Mouse (Mus musculus) liver, postnatal 0 days (tissue): Measurements from ENCODE around the gene Calm1. TPM values are rescaled to one million over a fixed set of nuclear protein-coding genes. Genes with fewer than 3 reads are reported as not detected.

Source experiments
- ATAC-seq: fragments of 200-750 bp; cut with Nextera tagmentation; 2 replicates; pipeline ENCODE4 v1.8.0; 2017; ENCODE audit warnings: mild to moderate bottlenecking, moderate library complexity
- DNase-seq: peaks from one replicate; pipeline ENCODE4 v3.0.0-alpha.2; 2016
- H3K27ac ChIP-seq: fragments of 300-500 bp; sonication (generic); 2 replicates; pipeline ENCODE4 v1.5.1; 2014; ENCODE audit warnings: antibody characterized with exemption, moderate library complexity, mild to moderate bottlenecking, low read depth
- H3K27me3 ChIP-seq: fragments of 300-500 bp; sonication (generic); 2 replicates; pipeline ENCODE4 v1.6.1; 2014; ENCODE audit warnings: low read length, control low read depth, mixed read lengths; ENCODE audit not compliant: insufficient read depth
- H3K36me3 ChIP-seq: fragments of 300-500 bp; sonication (generic); replicated peaks from 2 replicates; pipeline ENCODE4 v1.6.1; 2014; ENCODE audit warnings: mild to moderate bottlenecking, control low read depth, low read length, moderate library complexity, mixed read lengths; ENCODE audit not compliant: insufficient read depth
- H3K4me1 ChIP-seq: fragments of 300-500 bp; sonication (generic); 2 replicates; pipeline ENCODE4 v1.6.1; 2014; ENCODE audit warnings: antibody characterized with exemption, mild to moderate bottlenecking, control low read depth; ENCODE audit not compliant: insufficient read depth
- H3K4me2 ChIP-seq: fragments of 300-500 bp; sonication (generic); 2 replicates; pipeline ENCODE4 v1.6.1; 2014; ENCODE audit warnings: low read depth, mild to moderate bottlenecking, low read length, moderate library complexity, mixed read lengths
- H3K4me3 ChIP-seq: fragments of 300-500 bp; sonication (generic); 2 replicates; pipeline ENCODE4 v1.5.1; 2014; ENCODE audit warnings: low read depth, low read length
- H3K9ac ChIP-seq: fragments of 300-500 bp; sonication (generic); replicated peaks from 2 replicates; pipeline ENCODE4 v1.6.1; 2014; ENCODE audit warnings: mild to moderate bottlenecking, moderate library complexity
- H3K9me3 ChIP-seq: fragments of 300-500 bp; sonication (generic); 2 replicates; pipeline ENCODE4 v1.6.1; 2016; ENCODE audit warnings: mild to moderate bottlenecking, control low read depth, low read length, mixed read lengths
- CTCF ChIP-seq: sonication (generic); IDR thresholded peaks from 2 replicates; pipeline ENCODE4 v1.5.1; 2016; ENCODE audit warnings: antibody characterized with exemption, low read depth
- EP300 ChIP-seq: IDR thresholded peaks from 2 replicates; pipeline ENCODE4 v1.6.1; 2016; ENCODE audit warnings: antibody characterized with exemption, low read depth, mild to moderate bottlenecking
- WGBS: fragments of 180-500 bp; shearing (Covaris S2); extraction: QIAGEN DNeasy Blood & Tissue Kit; methylation state at CpG from one replicate; pipeline ENCODE4 v1.1.7; 2014; ENCODE audit not compliant: insufficient replicate concordance; 5-methylcytosine and 5-hydroxymethylcytosine counted together
- polyA plus RNA-seq: library from polyadenylated mRNA; unstranded; fragments of >200 nt; fragmentation: Nextera tagmentation; extraction: Ambion mirVana; gene quantifications from 2 replicates; pipeline ENCODE4 v1.2.1, GENCODE M21; 2015

The Calm1 gene
- polyA plus RNA-seq, 1 experiment from 2014 or later: 482 TPM

GRCm38 (mm10) chr12:100225196-100225595, 26.0 kb downstream of the Calm1 start:
- Histone ChIP-seq H3K27me3 (no peaks in the 10 kb centered on the region; the same call in 1 of the 2 replicates), H3K4me2 (no peak overlapping the region), H3K9me3 (no peaks in the 10 kb centered on the region), H3K9ac (no peak overlapping the region), H3K27ac (no peak overlapping the region), H3K4me3 (no peak overlapping the region), H3K4me1 (no peaks in the 10 kb centered on the region), H3K36me3 (no peaks in the 10 kb centered on the region)
- DNase-seq: no peak
- 53% methylated on average over 4 of the region's 4 CpGs for WGBS
- no peak for TF ChIP-seq EP300
- no peak for ATAC-seq

DNA sequence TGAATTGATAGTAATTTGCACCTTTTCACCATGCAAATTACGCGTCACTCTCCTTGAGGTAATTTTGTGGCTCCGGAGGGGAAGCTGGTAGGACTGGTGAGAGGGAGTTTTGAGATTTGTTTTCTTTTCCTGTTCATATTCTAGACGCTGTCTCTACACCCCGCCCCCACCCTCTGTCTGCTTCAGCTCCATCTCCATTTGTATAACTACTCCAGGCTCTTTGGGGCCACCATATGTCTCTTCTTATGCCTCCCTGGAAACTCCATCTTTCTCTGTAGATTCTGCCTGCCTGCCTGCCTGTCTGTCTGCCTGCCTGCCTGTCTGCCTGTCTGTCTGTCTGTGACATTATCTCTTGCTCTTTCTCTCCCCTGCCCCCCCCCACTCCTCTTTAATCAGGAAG, 26.8 kb downstream of the Calm1 start:
- no peaks in the 10 kb centered on the region for H3K36me3 ChIP-seq
- H3K9me3 ChIP-seq: no peaks in the 10 kb centered on the region
- TF ChIP-seq EP300 (no peak), CTCF (no peak)
- ATAC-seq (no peak), DNase-seq (no peak)
- WGBS: 51% methylated on average over 5 of the region's 5 CpGs
- H3K4me2 ChIP-seq: no peak overlapping the region
- no peak overlapping the region for H3K9ac ChIP-seq
- no peaks in the 10 kb centered on the region for H3K27me3 ChIP-seq
- no peak overlapping the region for H3K4me3 ChIP-seq
- H3K27ac ChIP-seq: no peak overlapping the region
- H3K4me1 ChIP-seq: no peaks in the 10 kb centered on the region

- Histone ChIP-seq H3K27me3 (no peaks in the 10 kb centered on the region), H3K27ac (no peak overlapping the region), H3K4me1 (no peaks in the 10 kb centered on the region), H3K9ac (no peak overlapping the region), H3K9me3 (no peaks in the 10 kb centered on the region), H3K36me3 (no peaks in the 10 kb centered on the region), H3K4me2 (no peak overlapping the region), H3K4me3 (no peak overlapping the region)
- DNase-seq (no peak), ATAC-seq (no peak)
- TF ChIP-seq CTCF (no peak), EP300 (no peak)
- 73% methylated on average over 8 of the region's 8 CpGs for WGBS
Measured at GRCm38 (mm10) chr12:100226621-100227020, 27.4 kb downstream of the Calm1 start.

DNA sequence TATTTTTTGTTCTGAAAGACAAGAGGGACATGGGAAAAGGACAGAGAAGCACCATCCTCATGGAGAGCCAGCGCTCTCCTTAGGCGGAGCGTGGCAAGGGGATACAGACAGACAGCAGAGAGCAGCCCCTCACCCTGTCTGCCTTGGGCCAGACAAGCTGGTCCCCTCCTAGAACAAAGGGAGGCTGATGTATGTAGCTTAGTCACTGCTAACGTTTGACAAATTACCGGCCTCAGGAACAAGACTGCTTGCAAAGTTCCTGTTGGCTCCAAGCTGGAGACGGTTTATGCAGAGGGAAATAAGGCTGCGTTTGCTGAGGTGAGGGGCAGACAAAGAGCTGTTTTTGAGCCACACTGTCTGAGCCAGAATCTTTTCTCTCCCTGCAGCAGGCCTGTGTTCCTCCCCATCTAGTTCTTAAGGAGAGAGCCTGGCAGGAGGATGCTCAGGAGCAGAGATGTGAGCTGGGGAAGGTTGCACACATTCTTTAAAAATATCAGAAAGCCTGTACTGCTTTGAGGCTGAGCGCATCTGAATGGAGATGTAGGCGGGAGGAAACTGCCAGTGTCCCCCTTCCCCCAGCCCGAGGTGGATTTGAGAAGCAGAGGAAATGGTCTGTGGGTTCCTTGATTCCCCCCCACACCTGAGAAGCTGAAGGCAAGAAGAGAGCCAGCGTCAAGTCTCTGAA, 28.9 kb downstream of the Calm1 start:
- H3K36me3 ChIP-seq: no peaks in the 10 kb centered on the region
- TF ChIP-seq CTCF (no peak), EP300 (no peak)
- no peak overlapping the region for H3K4me2 ChIP-seq
- ATAC-seq: no peak
- H3K9me3 ChIP-seq: no peaks in the 10 kb centered on the region
- H3K27ac ChIP-seq: no peak overlapping the region
- no peak overlapping the region for H3K4me3 ChIP-seq
- no peak overlapping the region for H3K9ac ChIP-seq
- DNase-seq: no peak
- H3K4me1 ChIP-seq: no peaks in the 10 kb centered on the region
- H3K27me3 ChIP-seq: no peaks in the 10 kb centered on the region
- WGBS: 44% methylated on average over 11 of the region's 11 CpGs

GRCm38 (mm10) chr12:100234201-100234600, 35.0 kb downstream of the Calm1 start:
- H3K4me3 ChIP-seq: no peak overlapping the region
- no peak overlapping the region for H3K9ac ChIP-seq
- H3K36me3 ChIP-seq: no peaks in the 10 kb centered on the region
- H3K9me3 ChIP-seq: no peaks in the 10 kb centered on the region
- H3K27me3 ChIP-seq: no peaks in the 10 kb centered on the region
- H3K27ac ChIP-seq: no peak overlapping the region
- TF ChIP-seq EP300 (no peak), CTCF (no peak)
- 72% methylated on average over 5 of the region's 5 CpGs for WGBS
- DNase-seq (no peak), ATAC-seq (no peak)
- no peaks in the 10 kb centered on the region for H3K4me1 ChIP-seq
- no peak overlapping the region for H3K4me2 ChIP-seq

GRCm38 (mm10) chr12:100234919-100235318, 35.7 kb downstream of the Calm1 start:
- Histone ChIP-seq H3K4me2 (no peak overlapping the region), H3K9ac (no peak overlapping the region), H3K36me3 (no peaks in the 10 kb centered on the region), H3K9me3 (no peaks in the 10 kb centered on the region), H3K4me3 (no peak overlapping the region), H3K4me1 (no peaks in the 10 kb centered on the region), H3K27me3 (no peaks in the 10 kb centered on the region), H3K27ac (no peak overlapping the region)
- ATAC-seq (no peak), DNase-seq (no peak)
- WGBS: 75% methylated on average over 7 of the region's 7 CpGs
- TF ChIP-seq CTCF: no peak

- no peak overlapping the region for H3K4me3 ChIP-seq
- no peaks in the 10 kb centered on the region for H3K4me1 ChIP-seq
- no peaks in the 10 kb centered on the region for H3K9me3 ChIP-seq
- no peak overlapping the region for H3K27ac ChIP-seq
- H3K4me2 ChIP-seq: no peak overlapping the region
- H3K36me3 ChIP-seq: no peaks in the 10 kb centered on the region
- DNase-seq (no peak), ATAC-seq (no peak)
- H3K9ac ChIP-seq: no peak overlapping the region
- no peaks in the 10 kb centered on the region for H3K27me3 ChIP-seq
- TF ChIP-seq CTCF (no peak), EP300 (no peak)
- 34% methylated on average over 5 of the region's 5 CpGs for WGBS
Measured at GRCm38 (mm10) chr12:100235423-100235822, 36.2 kb downstream of the Calm1 start.
